Mouse (Mus musculus): ENCODE results near the gene Slc9a1. TPM values are rescaled to one million over a fixed set of nuclear protein-coding genes. Genes with fewer than 3 reads are reported as not detected.

The Slc9a1 gene
- polyA plus RNA-seq, 1 experiment from 2014 or later = 6.5 TPM

- Histone ChIP-seq H3K4me3 (ENCODE audit: control insufficient read depth in 1 of 2, insufficient read depth in 1 of 2, low read depth in 1 of 2, low read length in 2 of 2) (no peak overlapping the region), H3K4me1 (ENCODE audit: control insufficient read depth in 2 of 2, insufficient read depth in 2 of 2, low read length in 2 of 2) (peaks cover 0 to 5% of the 10 kb centered on the region in 2 experiments; a peak in 1 of 4 replicates), H3K9me3 (ENCODE audit: control insufficient read depth, low read length) (no peaks in the 10 kb centered on the region), H3K4me2 (ENCODE audit: low read length) (no peak overlapping the region), H3K9ac (ENCODE audit: low read length) (no peak overlapping the region), H3K27ac (replicated peaks in 1 of 2; ENCODE audit: control insufficient read depth in 1 of 2, insufficient read depth in 1 of 2, low read depth in 2 of 2, low read length in 2 of 2) (no peak overlapping the region), H3K27me3 (ENCODE audit: control insufficient read depth, insufficient read depth, low read length) (no peaks in the 10 kb centered on the region), H3K36me3 (ENCODE audit: control insufficient read depth, insufficient read depth, low read length) (peaks cover 43% of the 10 kb centered on the region)
- 90% methylated on average over 7 of the region's 7 CpGs for WGBS
- ATAC-seq (ENCODE audit: insufficient number of reproducible peaks, insufficient read depth, low FRiP score, low read depth) = no peak
Observed at GRCm38 (mm10) chr4:133413617-133414016, 44.1 kb downstream of the Slc9a1 start.

- no peak overlapping the region for H3K27ac ChIP-seq (replicated peaks in 1 of 2; ENCODE audit: control insufficient read depth in 1 of 2, insufficient read depth in 1 of 2, low read depth in 2 of 2, low read length in 2 of 2)
- WGBS = 66% methylated on average over 4 of the region's 4 CpGs
- no peaks in the 10 kb centered on the region for H3K9me3 ChIP-seq (ENCODE audit: control insufficient read depth, low read length)
- peaks cover 45% of the 10 kb centered on the region for H3K36me3 ChIP-seq (ENCODE audit: control insufficient read depth, insufficient read depth, low read length)
- no peaks in the 10 kb centered on the region for H3K27me3 ChIP-seq (ENCODE audit: control insufficient read depth, insufficient read depth, low read length)
- H3K4me1 ChIP-seq (ENCODE audit: control insufficient read depth in 2 of 2, insufficient read depth in 2 of 2, low read length in 2 of 2) = peaks cover 0 to 5% of the 10 kb centered on the region in 2 experiments; a peak in 2 of 4 replicates
- no peak overlapping the region for H3K9ac ChIP-seq (ENCODE audit: low read length)
- 0 out of 2 replicates have a peak, but pooled peaks have one; percentile 19 for ATAC-seq (ENCODE audit: insufficient number of reproducible peaks, insufficient read depth, low FRiP score, low read depth)
- no peak overlapping the region for H3K4me2 ChIP-seq (ENCODE audit: low read length)
- no peak overlapping the region for H3K4me3 ChIP-seq (ENCODE audit: control insufficient read depth in 1 of 2, insufficient read depth in 1 of 2, low read depth in 1 of 2, low read length in 2 of 2)
Observed at GRCm38 (mm10) chr4:133414920-133415319, 45.4 kb downstream of the Slc9a1 start.

- no peak for ATAC-seq (ENCODE audit: insufficient number of reproducible peaks, insufficient read depth, low FRiP score, low read depth)
- no peak overlapping the region for H3K4me3 ChIP-seq (ENCODE audit: control insufficient read depth in 1 of 2, insufficient read depth in 1 of 2, low read depth in 1 of 2, low read length in 2 of 2)
- H3K9ac ChIP-seq (ENCODE audit: low read length) = no peak overlapping the region
- no peak overlapping the region for H3K4me2 ChIP-seq (ENCODE audit: low read length)
- no peaks in the 10 kb centered on the region for H3K9me3 ChIP-seq (ENCODE audit: control insufficient read depth, low read length)
- no peak overlapping the region for H3K27ac ChIP-seq (replicated peaks in 1 of 2; ENCODE audit: control insufficient read depth in 1 of 2, insufficient read depth in 1 of 2, low read depth in 2 of 2, low read length in 2 of 2)
- peaks cover 61% of the 10 kb centered on the region for H3K36me3 ChIP-seq (ENCODE audit: control insufficient read depth, insufficient read depth, low read length)
- no peaks in the 10 kb centered on the region for H3K27me3 ChIP-seq (ENCODE audit: control insufficient read depth, insufficient read depth, low read length)
- H3K4me1 ChIP-seq (ENCODE audit: control insufficient read depth in 2 of 2, insufficient read depth in 2 of 2, low read length in 2 of 2) = peaks cover 0 to 2% of the 10 kb centered on the region in 2 experiments; a peak in 2 of 4 replicates
- 63% methylated on average over 14 of the region's 14 CpGs for WGBS
Observed at GRCm38 (mm10) chr4:133419312-133420004, 50.0 kb downstream of the Slc9a1 start.

GRCm38 (mm10) chr4:133421989-133422388 lies 52.5 kb downstream of the Slc9a1 start:
- H3K9ac ChIP-seq (ENCODE audit: low read length) = no peak overlapping the region
- H3K27ac ChIP-seq (replicated peaks in 1 of 2; ENCODE audit: control insufficient read depth in 1 of 2, insufficient read depth in 1 of 2, low read depth in 2 of 2, low read length in 2 of 2) = no peak overlapping the region
- 86% methylated on average over 12 of the region's 12 CpGs for WGBS
- no peak for ATAC-seq (ENCODE audit: insufficient number of reproducible peaks, insufficient read depth, low FRiP score, low read depth)
- H3K27me3 ChIP-seq (ENCODE audit: control insufficient read depth, insufficient read depth, low read length) = no peaks in the 10 kb centered on the region
- no peaks in the 10 kb centered on the region; a peak in 1 of 4 replicates for H3K4me1 ChIP-seq (ENCODE audit: control insufficient read depth in 2 of 2, insufficient read depth in 2 of 2, low read length in 2 of 2)
- H3K4me2 ChIP-seq (ENCODE audit: low read length) = no peak overlapping the region
- no peaks in the 10 kb centered on the region for H3K9me3 ChIP-seq (ENCODE audit: control insufficient read depth, low read length)
- H3K4me3 ChIP-seq (ENCODE audit: control insufficient read depth in 1 of 2, insufficient read depth in 1 of 2, low read depth in 1 of 2, low read length in 2 of 2) = no peak overlapping the region
- peaks cover 48% of the 10 kb centered on the region for H3K36me3 ChIP-seq (ENCODE audit: control insufficient read depth, insufficient read depth, low read length)

GRCm38 (mm10) chr4:133422601-133423000 lies 53.1 kb downstream of the Slc9a1 start:
- Histone ChIP-seq H3K9ac (ENCODE audit: low read length) (no peak overlapping the region), H3K4me3 (ENCODE audit: control insufficient read depth in 1 of 2, insufficient read depth in 1 of 2, low read depth in 1 of 2, low read length in 2 of 2) (no peak overlapping the region), H3K27me3 (ENCODE audit: control insufficient read depth, insufficient read depth, low read length) (no peaks in the 10 kb centered on the region), H3K27ac (replicated peaks in 1 of 2; ENCODE audit: control insufficient read depth in 1 of 2, insufficient read depth in 1 of 2, low read depth in 2 of 2, low read length in 2 of 2) (no peak overlapping the region), H3K36me3 (ENCODE audit: control insufficient read depth, insufficient read depth, low read length) (peaks cover 43% of the 10 kb centered on the region), H3K9me3 (ENCODE audit: control insufficient read depth, low read length) (no peaks in the 10 kb centered on the region), H3K4me2 (ENCODE audit: low read length) (no peak overlapping the region), H3K4me1 (ENCODE audit: control insufficient read depth in 2 of 2, insufficient read depth in 2 of 2, low read length in 2 of 2) (no peaks in the 10 kb centered on the region; a peak in 1 of 4 replicates)
- no peak for ATAC-seq (ENCODE audit: insufficient number of reproducible peaks, insufficient read depth, low FRiP score, low read depth)
- 78% methylated on average over 15 of the region's 15 CpGs for WGBS

GRCm38 (mm10) chr4:133423108-133423507 lies 53.6 kb downstream of the Slc9a1 start:
- no peak overlapping the region for H3K9ac ChIP-seq (ENCODE audit: low read length)
- WGBS = 45% methylated on average over 6 of the region's 6 CpGs
- no peak for ATAC-seq (ENCODE audit: insufficient number of reproducible peaks, insufficient read depth, low FRiP score, low read depth)

GRCm38 (mm10) chr4:133423691-133424090 lies 54.2 kb downstream of the Slc9a1 start:
- no peak overlapping the region for H3K9ac ChIP-seq (ENCODE audit: low read length)
- no peaks in the 10 kb centered on the region for H3K9me3 ChIP-seq (ENCODE audit: control insufficient read depth, low read length)
- no peak overlapping the region for H3K27ac ChIP-seq (replicated peaks in 1 of 2; ENCODE audit: control insufficient read depth in 1 of 2, insufficient read depth in 1 of 2, low read depth in 2 of 2, low read length in 2 of 2)
- no peak overlapping the region for H3K4me2 ChIP-seq (ENCODE audit: low read length)
- peaks cover 33% of the 10 kb centered on the region for H3K36me3 ChIP-seq (ENCODE audit: control insufficient read depth, insufficient read depth, low read length)
- WGBS = 81% methylated on average over 6 of the region's 6 CpGs
- H3K4me1 ChIP-seq (ENCODE audit: control insufficient read depth in 2 of 2, insufficient read depth in 2 of 2, low read length in 2 of 2) = no peaks in the 10 kb centered on the region; a peak in 1 of 4 replicates
- no peak overlapping the region for H3K4me3 ChIP-seq (ENCODE audit: control insufficient read depth in 1 of 2, insufficient read depth in 1 of 2, low read depth in 1 of 2, low read length in 2 of 2)
- no peaks in the 10 kb centered on the region for H3K27me3 ChIP-seq (ENCODE audit: control insufficient read depth, insufficient read depth, low read length)
- ATAC-seq (ENCODE audit: insufficient number of reproducible peaks, insufficient read depth, low FRiP score, low read depth) = no peak

More at GRCm38 (mm10) chr4:133423108-133423507, 53.6 kb downstream of the Slc9a1 start:
- peaks cover 38% of the 10 kb centered on the region for H3K36me3 ChIP-seq (ENCODE audit: control insufficient read depth, insufficient read depth, low read length)
- no peaks in the 10 kb centered on the region; a peak in 1 of 4 replicates for H3K4me1 ChIP-seq (ENCODE audit: control insufficient read depth in 2 of 2, insufficient read depth in 2 of 2, low read length in 2 of 2)
- H3K4me2 ChIP-seq (ENCODE audit: low read length) = no peak overlapping the region
- H3K9me3 ChIP-seq (ENCODE audit: control insufficient read depth, low read length) = no peaks in the 10 kb centered on the region
- H3K27me3 ChIP-seq (ENCODE audit: control insufficient read depth, insufficient read depth, low read length) = no peaks in the 10 kb centered on the region
- no peak overlapping the region for H3K4me3 ChIP-seq (ENCODE audit: control insufficient read depth in 1 of 2, insufficient read depth in 1 of 2, low read depth in 1 of 2, low read length in 2 of 2)
- no peak overlapping the region for H3K27ac ChIP-seq (replicated peaks in 1 of 2; ENCODE audit: control insufficient read depth in 1 of 2, insufficient read depth in 1 of 2, low read depth in 2 of 2, low read length in 2 of 2)
